In genomic region chr11:115604304-115604696, GRCm38 (mm10) we compare ENCODE assay signal across 8 mouse cellular contexts. TPM values are rescaled to one million over a fixed set of nuclear protein-coding genes. Genes with fewer than 3 reads are reported as not detected.
DNase-seq lines count a peak whose midpoint lies in the region; ATAC-seq and TF ChIP-seq lines count a peak whose summit lies in the region.

No protein-coding gene starts in this region.

- H3K27me3 ChIP-seq in thymus, adult 2 months (ENCODE audit: control insufficient read depth, insufficient read depth, low read length), result no peaks in the 10 kb centered on the region
- no peaks in the 10 kb centered on the region for H3K27me3 ChIP-seq in limb, embryonic 12.5 days
- no peaks in the 10 kb centered on the region for H3K27me3 ChIP-seq in neural tube, embryonic 14.5 days (ENCODE audit: control insufficient read depth, insufficient read depth, low read length)

- H3K27ac ChIP-seq in thymus, adult 2 months (ENCODE audit: control insufficient read depth, insufficient read depth, low read length), result no peak overlapping the region
- H3K27ac ChIP-seq in limb, embryonic 12.5 days, result peak overlapping the region; percentile 89
- peak overlapping the region; percentile 90 for H3K27ac ChIP-seq in neural tube, embryonic 14.5 days (ENCODE audit: low read depth, low read length)

- H3K36me3 ChIP-seq in thymus, adult 2 months (ENCODE audit: control insufficient read depth, insufficient read depth, low read length), result peaks cover 22% of the 10 kb centered on the region
- H3K36me3 ChIP-seq in limb, embryonic 12.5 days, result peaks cover 59% of the 10 kb centered on the region
- H3K36me3 ChIP-seq in neural tube, embryonic 14.5 days (ENCODE audit: control insufficient read depth, insufficient read depth, low read length), result peaks cover 29% of the 10 kb centered on the region

- H3K9me3 ChIP-seq in limb, embryonic 12.5 days, result no peaks in the 10 kb centered on the region
- H3K9me3 ChIP-seq in neural tube, embryonic 14.5 days (ENCODE audit: control insufficient read depth, low read length), result no peaks in the 10 kb centered on the region

- peak overlapping the region; percentile 93 for H3K9ac ChIP-seq in limb, embryonic 12.5 days (replicated peaks)
- H3K9ac ChIP-seq in neural tube, embryonic 14.5 days (replicated peaks; ENCODE audit: low read depth, low read length), result peak overlapping the region; percentile 91

- WGBS in thymus, adult 2 months, result under 1% methylated on average over 26 of the region's 26 CpGs
- WGBS in limb, embryonic 12.5 days, result under 1% methylated on average over 26 of the region's 26 CpGs
- 0% methylated on average over 26 of the region's 26 CpGs for WGBS in neural tube, embryonic 14.5 days

- peak overlapping the region; percentile 62 for H3K4me3 ChIP-seq in thymus, adult 2 months (ENCODE audit: control insufficient read depth, insufficient read depth, low read length)
- peak overlapping the region; percentile 97 for H3K4me3 ChIP-seq in limb, embryonic 12.5 days (replicated peaks)
- H3K4me3 ChIP-seq in neural tube, embryonic 14.5 days (ENCODE audit: low read depth, low read length), result peak overlapping the region; percentile 98

- TF ChIP-seq POLR2A in thymus, adult 2 months (IDR thresholded peaks at IDR 0.05; ENCODE audit: control insufficient read depth, extremely low read depth, insufficient read depth, low read length, poor library complexity), result no peak

- peak overlapping the region; percentile 95 for H3K4me2 ChIP-seq in limb, embryonic 12.5 days
- H3K4me2 ChIP-seq in neural tube, embryonic 14.5 days (ENCODE audit: low read depth, low read length), result peak overlapping the region; percentile 94

- ATAC-seq in limb, embryonic 12.5 days (ENCODE audit: insufficient number of reproducible peaks, insufficient read depth, low FRiP score, low TSS enrichment, low read depth), result peak; percentile 29; the same call in 1 of the 2 replicates
- peak; percentile 48 for ATAC-seq in neural tube, embryonic 14.5 days (ENCODE audit: low read depth)

- no peak for TF ChIP-seq CTCF in thymus, adult 2 months (IDR thresholded peaks at IDR 0.05; ENCODE audit: borderline replicate concordance, control insufficient read depth, extremely low read depth, insufficient read depth, low read length, poor library complexity)

- H3K4me1 ChIP-seq in thymus, adult 2 months (replicated peaks; ENCODE audit: control insufficient read depth, insufficient read depth, low read length), result peaks cover 21% of the 10 kb centered on the region
- H3K4me1 ChIP-seq in limb, embryonic 12.5 days (replicated peaks), result peaks cover 23% of the 10 kb centered on the region
- peaks cover 22% of the 10 kb centered on the region for H3K4me1 ChIP-seq in neural tube, embryonic 14.5 days (ENCODE audit: control insufficient read depth, insufficient read depth, low read length)

- peak; percentile 50 for DNase-seq in embryo, embryonic 10 days (ENCODE audit: low spot score)
- DNase-seq in embryo, embryonic 11 days, result no peak
- DNase-seq in thymus, adult 2 months, result no peak
- DNase-seq in thymus, postnatal 10 days (ENCODE audit: low spot score in 2 of 2), result no peak
- DNase-seq in ovary, postnatal 14 days (ENCODE audit: low spot score), result no peak
- DNase-seq in frontal cortex, postnatal 14 days (ENCODE audit: low spot score in 2 of 2), result no peak

RNA-seq across cellular contexts. Expression of gene Gga3, which starts 0.4 kb away (rescaled TPM):
- 102 and 106 TPM in 2 replicates for polyA plus RNA-seq in thymus, adult 2 months (2012; rRNA removed)
- polyA plus RNA-seq in limb, embryonic 12.5 days (2016; fragmentation: Nextera tagmentation; extraction: Ambion mirVana), result 20.3 and 21.7 TPM in 2 replicates
- polyA plus RNA-seq in neural tube, embryonic 14.5 days (2014; fragmentation: Nextera tagmentation; extraction: Ambion mirVana), result 35.2 and 43.1 TPM in 2 replicates

RNA-seq across cellular contexts. Expression of gene Mrps7, which starts 0.6 kb away (rescaled TPM):
- polyA plus RNA-seq in thymus, adult 2 months (2012; rRNA removed), result 24.5 and 25.0 TPM in 2 replicates
- polyA plus RNA-seq in limb, embryonic 12.5 days (2016; fragmentation: Nextera tagmentation; extraction: Ambion mirVana), result 96.0 and 106 TPM in 2 replicates
- 76.5 and 79.0 TPM in 2 replicates for polyA plus RNA-seq in neural tube, embryonic 14.5 days (2014; fragmentation: Nextera tagmentation; extraction: Ambion mirVana)

RNA-seq across cellular contexts. Expression of gene Mif4gd, which starts 8.5 kb away (rescaled TPM):
- polyA plus RNA-seq in thymus, adult 2 months (2012; rRNA removed), result 188 and 215 TPM in 2 replicates
- polyA plus RNA-seq in limb, embryonic 12.5 days (2016; fragmentation: Nextera tagmentation; extraction: Ambion mirVana), result 18.2 and 18.6 TPM in 2 replicates
- 11.0 and 12.3 TPM in 2 replicates for polyA plus RNA-seq in neural tube, embryonic 14.5 days (2014; fragmentation: Nextera tagmentation; extraction: Ambion mirVana)

RNA-seq across cellular contexts. Expression of gene Slc25a19, which starts 23.8 kb away (rescaled TPM):
- polyA plus RNA-seq in thymus, adult 2 months (2012; rRNA removed), result 98.5 and 98.6 TPM in 2 replicates
- 24.1 and 34.0 TPM in 2 replicates for polyA plus RNA-seq in limb, embryonic 12.5 days (2016; fragmentation: Nextera tagmentation; extraction: Ambion mirVana)
- 45.3 and 53.0 TPM in 2 replicates for polyA plus RNA-seq in neural tube, embryonic 14.5 days (2014; fragmentation: Nextera tagmentation; extraction: Ambion mirVana)

RNA-seq across cellular contexts. Expression of gene Nup85, which starts 40.1 kb away (rescaled TPM):
- polyA plus RNA-seq in thymus, adult 2 months (2012; rRNA removed), result 114 and 136 TPM in 2 replicates
- polyA plus RNA-seq in limb, embryonic 12.5 days (2016; fragmentation: Nextera tagmentation; extraction: Ambion mirVana), result 211 and 212 TPM in 2 replicates
- 98.2 and 98.9 TPM in 2 replicates for polyA plus RNA-seq in neural tube, embryonic 14.5 days (2014; fragmentation: Nextera tagmentation; extraction: Ambion mirVana)
